Mouse (Mus musculus) E14TG2a.4 (cell line): ENCODE data around the gene Prkn.

Source experiments
- H3K27me3 ChIP-seq: 2 replicates; pipeline ENCODE4 v1.6.1; 2014; ENCODE audit warnings: low read length, control low read depth; ENCODE audit not compliant: insufficient read depth
- H3K36me3 ChIP-seq: 2 replicates; pipeline ENCODE4 v1.6.1; 2014; ENCODE audit warnings: low read length, control low read depth; ENCODE audit not compliant: insufficient read depth
- H3K4me1 ChIP-seq: replicated peaks from 2 replicates; pipeline ENCODE4 v1.6.1; 2014; ENCODE audit warnings: low read depth, low read length, control low read depth
- H3K4me3 ChIP-seq: replicated peaks from 2 replicates; pipeline ENCODE4 v1.5.1; 2014; ENCODE audit warnings: mild to moderate bottlenecking, low read length
- H3K9me3 ChIP-seq: 2 replicates; pipeline ENCODE4 v1.6.1; 2014; ENCODE audit warnings: low read length, control low read depth
- CTCF ChIP-seq: conservative IDR thresholded peaks from 2 replicates; pipeline ENCODE4 v1.5.1; 2014; ENCODE audit warnings: low read length
- NANOG ChIP-seq: IDR thresholded peaks from 2 replicates; pipeline ENCODE4 v1.6.1; 2014; ENCODE audit warnings: borderline replicate concordance, low read length, mixed read lengths
- POU5F1 ChIP-seq: IDR thresholded peaks from 2 replicates; pipeline ENCODE4 v1.6.1; 2014; ENCODE audit warnings: low read length, borderline replicate concordance

The Prkn gene

GRCm38 (mm10) chr17:11661898-11662297, 821.7 kb downstream of the Prkn start:
- H3K27me3 ChIP-seq, result no peaks in the 10 kb centered on the region
- no peak overlapping the region for H3K4me3 ChIP-seq
- TF ChIP-seq POU5F1 (no peak), CTCF (no peak), NANOG (no peak)
- H3K36me3 ChIP-seq, result no peaks in the 10 kb centered on the region
- no peaks in the 10 kb centered on the region for H3K9me3 ChIP-seq
- H3K4me1 ChIP-seq, result peaks cover 8% of the 10 kb centered on the region

- no peaks in the 10 kb centered on the region for H3K27me3 ChIP-seq
- TF ChIP-seq POU5F1 (no peak), CTCF (no peak), NANOG (no peak)
- no peak overlapping the region for H3K4me3 ChIP-seq
- H3K36me3 ChIP-seq, result no peaks in the 10 kb centered on the region
- H3K4me1 ChIP-seq, result peaks cover 15% of the 10 kb centered on the region
- H3K9me3 ChIP-seq, result no peaks in the 10 kb centered on the region
Measured at GRCm38 (mm10) chr17:11663437-11663836, 823.3 kb downstream of the Prkn start.

GRCm38 (mm10) chr17:11664610-11665345, 824.6 kb downstream of the Prkn start:
- H3K27me3 ChIP-seq, result no peaks in the 10 kb centered on the region
- H3K9me3 ChIP-seq, result no peaks in the 10 kb centered on the region
- peaks cover 15% of the 10 kb centered on the region for H3K4me1 ChIP-seq
- H3K4me3 ChIP-seq, result peak overlapping the region; percentile 17
- TF ChIP-seq NANOG (no peak), POU5F1 (no peak), CTCF (no peak)
- no peaks in the 10 kb centered on the region for H3K36me3 ChIP-seq

- Histone ChIP-seq H3K9me3 (no peaks in the 10 kb centered on the region), H3K4me1 (no peaks in the 10 kb centered on the region), H3K27me3 (no peaks in the 10 kb centered on the region), H3K36me3 (no peaks in the 10 kb centered on the region), H3K4me3 (no peak overlapping the region)
- no peak for TF ChIP-seq CTCF
- TF ChIP-seq NANOG, result no peak
- TF ChIP-seq POU5F1, result no peak
Measured at GRCm38 (mm10) chr17:11679716-11680115, 839.5 kb downstream of the Prkn start.

- H3K27me3 ChIP-seq, result no peaks in the 10 kb centered on the region
- H3K4me3 ChIP-seq, result no peak overlapping the region
- no peaks in the 10 kb centered on the region for H3K4me1 ChIP-seq
- H3K9me3 ChIP-seq, result no peaks in the 10 kb centered on the region
- no peaks in the 10 kb centered on the region for H3K36me3 ChIP-seq
- no peak for TF ChIP-seq CTCF
Measured at GRCm38 (mm10) chr17:11680456-11680855, 840.3 kb downstream of the Prkn start.

- H3K36me3 ChIP-seq, result no peaks in the 10 kb centered on the region
- H3K27me3 ChIP-seq, result no peaks in the 10 kb centered on the region
- no peak overlapping the region for H3K4me3 ChIP-seq
- TF ChIP-seq POU5F1 (no peak), CTCF (no peak), NANOG (no peak)
- H3K9me3 ChIP-seq, result no peaks in the 10 kb centered on the region
- H3K4me1 ChIP-seq, result no peaks in the 10 kb centered on the region
Measured at GRCm38 (mm10) chr17:11681825-11682372, 841.7 kb downstream of the Prkn start.

- Histone ChIP-seq H3K4me1 (no peaks in the 10 kb centered on the region), H3K27me3 (no peaks in the 10 kb centered on the region), H3K4me3 (no peak overlapping the region), H3K9me3 (no peaks in the 10 kb centered on the region), H3K36me3 (no peaks in the 10 kb centered on the region)
- TF ChIP-seq POU5F1, result no peak
- TF ChIP-seq CTCF, result no peak
- no peak for TF ChIP-seq NANOG
Measured at GRCm38 (mm10) chr17:11705005-11705404, 864.8 kb downstream of the Prkn start.

- no peaks in the 10 kb centered on the region for H3K4me1 ChIP-seq
- no peaks in the 10 kb centered on the region for H3K9me3 ChIP-seq
- H3K4me3 ChIP-seq, result no peak overlapping the region
- TF ChIP-seq POU5F1 (no peak), NANOG (no peak), CTCF (no peak)
- no peaks in the 10 kb centered on the region for H3K27me3 ChIP-seq
- no peaks in the 10 kb centered on the region for H3K36me3 ChIP-seq
Measured at GRCm38 (mm10) chr17:11705761-11706160, 865.6 kb downstream of the Prkn start.

GRCm38 (mm10) chr17:11712066-11712465, 871.9 kb downstream of the Prkn start:
- no peak for TF ChIP-seq CTCF
- TF ChIP-seq POU5F1, result no peak
- no peak for TF ChIP-seq NANOG
- no peaks in the 10 kb centered on the region for H3K36me3 ChIP-seq
- no peaks in the 10 kb centered on the region for H3K4me1 ChIP-seq
- H3K4me3 ChIP-seq, result no peak overlapping the region
- H3K27me3 ChIP-seq, result no peaks in the 10 kb centered on the region
- no peaks in the 10 kb centered on the region for H3K9me3 ChIP-seq
